Mouse (Mus musculus): Measurements from ENCODE around the gene Rbp1. TPM values are rescaled to one million over a fixed set of nuclear protein-coding genes. Genes with fewer than 3 reads are reported as not detected.

The Rbp1 gene
- total RNA-seq, 2 experiments from 2014 or later, result 0.21 to 1.8 TPM

DNA sequence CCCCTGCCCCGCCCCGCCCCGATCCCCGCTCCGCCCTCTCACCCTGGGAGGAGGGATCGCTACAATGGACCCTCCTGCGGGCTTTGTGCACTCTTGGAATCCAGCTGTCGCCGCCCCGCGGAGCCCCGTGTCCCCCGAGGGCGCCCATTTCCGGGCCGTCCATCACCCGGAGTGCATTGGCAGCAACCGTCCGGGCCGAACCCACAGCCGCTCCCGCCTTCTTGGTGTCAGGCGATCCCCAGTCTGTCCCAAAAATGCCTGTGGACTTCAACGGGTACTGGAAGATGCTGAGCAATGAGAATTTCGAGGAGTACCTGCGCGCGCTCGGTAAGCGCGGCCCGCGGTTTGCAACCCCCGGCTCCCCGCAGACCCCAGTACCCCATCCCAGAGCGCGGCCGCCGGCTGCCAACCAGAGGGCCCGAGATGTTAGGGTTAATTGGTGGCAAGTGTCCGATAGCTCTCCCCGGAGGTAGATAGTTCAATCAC, 2.0 kb downstream of the Rbp1 start:
- peak; percentile 44 for ATAC-seq (replicated peaks; ENCODE audit: poor library complexity)

DNA sequence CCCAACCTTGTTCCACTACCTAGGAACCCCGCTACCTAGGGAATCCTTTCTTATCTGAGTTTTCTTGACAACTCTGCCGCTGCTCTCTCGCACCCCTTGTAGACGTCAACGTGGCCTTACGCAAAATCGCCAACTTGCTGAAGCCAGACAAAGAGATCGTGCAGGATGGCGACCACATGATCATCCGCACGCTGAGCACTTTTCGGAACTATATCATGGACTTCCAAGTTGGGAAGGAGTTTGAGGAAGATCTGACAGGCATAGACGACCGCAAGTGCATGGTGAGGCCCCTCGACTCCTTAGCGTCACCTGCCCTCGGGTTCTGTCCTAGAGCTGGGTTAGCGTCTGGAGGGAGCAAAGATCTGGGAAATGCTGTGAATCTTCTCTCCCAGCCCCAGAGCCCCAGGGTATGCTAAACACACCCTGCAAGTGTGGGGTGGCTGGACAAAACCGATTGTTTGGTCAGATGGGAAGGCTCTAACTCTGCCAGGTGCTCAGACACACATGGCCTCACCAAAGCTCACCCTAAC, 2.7 kb downstream of the Rbp1 start:
- peak; percentile 24; the same call in 1 of the 2 replicates for ATAC-seq (replicated peaks; ENCODE audit: poor library complexity)

DNA sequence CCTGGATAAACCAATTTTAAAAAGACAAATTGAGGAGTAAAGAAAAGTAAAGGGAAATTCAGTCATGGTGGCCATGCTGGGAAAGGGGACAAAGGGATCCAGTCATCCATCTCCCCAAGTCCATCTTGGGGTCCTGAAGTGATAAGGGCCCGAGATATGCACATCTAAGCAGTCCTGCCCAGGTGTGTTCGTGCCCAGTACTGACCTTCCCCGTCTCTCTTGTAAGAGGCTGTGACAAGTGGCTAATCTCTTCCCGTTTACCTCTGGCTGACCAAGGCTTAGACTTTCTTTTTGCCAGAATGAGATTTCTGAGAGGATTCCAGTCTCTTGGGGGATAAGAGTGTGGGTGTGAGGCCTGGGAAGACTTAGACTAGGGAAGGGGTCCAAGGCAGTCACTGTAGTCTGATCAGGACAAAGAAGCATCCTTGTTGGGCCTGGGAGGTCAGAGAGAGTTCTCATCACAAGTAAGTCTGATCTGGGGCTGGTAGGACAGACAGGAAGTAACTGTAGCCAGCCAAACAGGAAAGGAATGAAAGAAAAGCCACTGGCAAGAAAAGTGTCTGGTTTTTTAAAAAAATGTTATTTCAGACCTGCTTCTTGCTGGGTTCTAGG, 5.3 kb downstream of the Rbp1 start:
- ATAC-seq (replicated peaks; ENCODE audit: poor library complexity), result no peak

DNA sequence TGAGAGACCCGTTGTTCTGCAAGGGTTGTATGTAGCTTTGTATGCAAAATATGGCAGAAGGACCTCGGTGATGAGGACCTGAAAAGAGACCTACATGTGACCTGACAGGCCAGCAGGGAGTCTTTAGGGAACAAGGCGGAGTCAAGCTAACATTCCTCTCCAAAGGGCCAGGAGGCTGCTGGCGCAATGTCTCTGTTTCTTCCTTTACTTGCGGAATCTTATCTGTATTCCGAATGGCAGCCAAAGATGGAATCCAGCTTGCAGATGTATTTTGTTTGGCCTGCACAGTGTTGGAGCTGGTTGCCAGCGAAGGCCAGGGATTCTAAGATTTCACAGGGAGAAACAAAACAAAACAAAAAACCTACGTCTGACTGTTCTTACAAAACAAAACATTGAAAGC, 6.0 kb downstream of the Rbp1 start:
- ATAC-seq (replicated peaks; ENCODE audit: poor library complexity), result no peak

DNA sequence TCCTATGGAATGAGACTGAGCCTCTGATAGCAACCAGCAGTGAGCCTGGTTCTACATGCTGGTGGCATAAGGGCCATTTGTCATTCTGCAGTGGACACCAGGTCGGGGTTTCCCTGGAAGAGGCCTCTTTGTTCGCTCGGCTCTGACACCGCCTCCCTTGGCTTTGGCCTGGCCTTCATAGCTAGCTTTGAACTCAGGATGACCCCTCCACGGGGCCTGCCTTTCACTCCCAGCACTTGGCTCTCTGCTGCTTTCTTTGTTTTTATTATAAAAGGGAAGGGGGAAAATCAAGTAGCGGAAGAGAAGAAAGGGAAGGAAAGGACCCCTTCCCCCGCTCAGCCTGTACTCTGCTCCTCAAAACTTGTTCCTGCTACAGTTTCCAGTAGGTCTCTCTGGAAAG, 7.0 kb downstream of the Rbp1 start:
- no peak for ATAC-seq (replicated peaks; ENCODE audit: poor library complexity)

DNA sequence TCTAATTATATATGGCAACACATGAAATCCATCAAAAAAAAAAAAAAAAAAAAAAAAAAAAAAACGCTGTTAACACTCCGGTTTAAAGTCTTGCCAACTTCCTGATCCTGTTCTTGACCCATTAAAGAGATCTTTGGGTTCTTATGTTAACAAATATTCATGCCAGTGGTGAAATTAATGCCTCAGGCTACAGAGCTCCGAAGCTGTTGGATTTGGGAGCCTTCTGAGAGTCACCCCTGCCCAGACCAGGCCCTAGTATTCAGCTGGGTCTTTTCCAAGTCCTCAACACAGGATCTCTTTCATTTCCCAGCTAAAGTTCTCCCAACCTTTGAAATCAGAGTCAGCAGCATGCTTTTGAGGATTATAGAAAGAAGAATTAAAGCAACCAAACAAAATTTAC, 7.8 kb downstream of the Rbp1 start:
- no peak for ATAC-seq (replicated peaks; ENCODE audit: poor library complexity)

DNA sequence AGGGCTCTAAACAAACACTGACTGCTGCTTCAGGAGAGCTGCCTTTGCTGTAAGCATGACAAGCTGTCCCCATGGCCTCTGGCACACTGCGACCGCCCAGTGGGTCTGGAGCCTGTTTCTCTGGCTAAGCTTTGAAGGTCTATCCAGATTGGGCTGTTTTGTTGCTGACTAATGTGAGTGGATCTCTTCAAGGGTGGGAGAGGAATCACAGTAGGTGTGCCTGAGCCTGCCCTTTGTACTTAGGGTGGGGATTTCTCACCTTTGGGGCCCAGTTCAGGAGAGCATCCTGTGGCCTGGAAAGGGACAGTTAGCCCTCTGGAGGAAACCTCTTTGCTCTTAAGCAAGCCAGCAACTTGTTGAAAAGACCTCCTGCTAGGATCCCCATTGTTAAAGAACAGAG, 10.3 kb downstream of the Rbp1 start:
- ATAC-seq (replicated peaks; ENCODE audit: poor library complexity), result no peak

DNA sequence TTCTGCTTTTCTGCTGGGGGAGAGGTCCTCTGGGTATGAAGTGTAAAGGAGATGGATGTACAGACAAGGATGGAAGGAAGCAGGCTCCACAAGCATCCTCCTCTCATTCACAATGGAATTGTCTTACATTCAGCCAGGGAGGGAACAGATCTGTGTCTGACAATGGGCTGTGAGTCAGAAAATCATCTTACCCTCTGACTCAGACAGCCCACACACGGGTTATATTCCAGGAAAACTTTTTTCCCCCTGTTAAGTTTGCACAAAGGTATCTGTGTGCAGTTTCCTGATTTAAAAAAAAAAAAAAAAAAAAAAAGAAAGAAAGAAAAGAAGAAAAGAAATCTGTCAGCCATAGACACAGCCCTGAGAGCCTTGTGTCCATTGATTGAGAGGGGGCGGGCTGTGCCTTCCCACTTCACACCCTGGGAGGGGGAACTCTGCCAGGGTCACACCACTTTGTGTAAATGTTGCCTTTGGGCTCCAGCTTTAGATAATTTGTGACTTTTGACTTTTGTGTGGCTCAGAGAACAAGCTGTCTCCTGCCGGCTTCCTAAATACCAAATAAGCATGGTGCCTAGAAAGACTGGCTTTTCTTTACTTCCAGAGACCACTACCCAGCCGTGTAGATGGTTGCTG, 11.3 kb downstream of the Rbp1 start:
- no peak for ATAC-seq (replicated peaks; ENCODE audit: poor library complexity)

DNA sequence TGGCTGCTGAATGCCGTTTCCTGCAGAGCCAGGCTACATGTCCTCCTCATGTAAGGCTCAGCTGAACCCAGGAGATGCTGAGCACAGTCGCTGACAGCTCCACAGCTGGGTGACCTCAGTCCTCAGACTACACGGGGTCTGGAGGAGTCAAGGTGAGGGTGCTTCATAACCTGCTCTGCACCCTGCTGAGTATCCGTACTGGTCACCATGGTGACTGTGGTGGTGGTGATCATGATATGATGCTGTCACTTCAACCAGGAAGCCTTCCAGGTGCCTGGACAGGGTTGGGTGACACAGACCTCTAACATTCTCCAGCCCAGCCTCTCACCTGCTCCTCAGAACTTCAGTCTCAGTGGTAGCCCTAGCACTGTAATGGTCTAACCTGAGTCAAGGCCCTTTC, 15.1 kb downstream of the Rbp1 start:
- ATAC-seq (replicated peaks; ENCODE audit: poor library complexity), result no peak

DNA sequence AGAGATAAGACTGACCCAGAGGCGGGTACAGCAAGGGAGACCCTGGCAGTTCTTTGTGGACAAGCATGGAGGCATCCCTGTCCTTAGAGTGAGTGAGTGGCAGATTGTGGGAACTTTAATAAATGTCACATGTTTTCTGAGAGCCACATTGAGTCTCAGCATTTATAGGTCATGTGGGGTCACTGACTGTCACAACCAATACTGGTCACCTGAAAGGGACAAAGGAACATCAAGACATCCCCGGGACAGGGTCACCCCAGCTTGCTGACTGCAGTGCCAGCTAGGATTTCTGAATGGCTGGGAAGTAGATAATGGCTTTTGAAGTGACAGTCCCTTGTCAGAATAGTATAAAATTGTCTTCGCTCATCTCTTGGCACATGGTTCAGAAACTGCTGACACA, 16.3 kb downstream of the Rbp1 start:
- ATAC-seq (replicated peaks; ENCODE audit: poor library complexity), result no peak

DNA sequence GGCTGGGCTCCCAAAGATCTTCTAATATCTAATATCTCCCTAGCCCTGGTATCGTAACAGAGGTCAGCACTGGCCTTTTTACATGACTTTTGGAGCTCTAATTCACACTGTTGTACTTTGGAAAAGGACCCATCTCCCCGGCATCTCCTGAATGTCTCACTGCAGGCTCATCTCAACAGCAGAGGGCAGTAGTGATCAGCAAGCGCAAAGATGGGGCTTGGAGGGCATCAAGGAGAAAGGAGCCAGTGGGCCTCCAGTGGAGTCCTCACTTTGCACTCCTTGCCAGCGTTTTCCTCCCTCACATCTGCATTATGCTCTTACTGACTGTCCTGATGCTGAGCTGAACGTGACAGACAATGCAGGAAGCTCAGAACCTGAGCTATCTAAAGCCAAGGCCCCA, 19.9 kb downstream of the Rbp1 start:
- peak; percentile 83 for ATAC-seq (replicated peaks; ENCODE audit: poor library complexity)

DNA sequence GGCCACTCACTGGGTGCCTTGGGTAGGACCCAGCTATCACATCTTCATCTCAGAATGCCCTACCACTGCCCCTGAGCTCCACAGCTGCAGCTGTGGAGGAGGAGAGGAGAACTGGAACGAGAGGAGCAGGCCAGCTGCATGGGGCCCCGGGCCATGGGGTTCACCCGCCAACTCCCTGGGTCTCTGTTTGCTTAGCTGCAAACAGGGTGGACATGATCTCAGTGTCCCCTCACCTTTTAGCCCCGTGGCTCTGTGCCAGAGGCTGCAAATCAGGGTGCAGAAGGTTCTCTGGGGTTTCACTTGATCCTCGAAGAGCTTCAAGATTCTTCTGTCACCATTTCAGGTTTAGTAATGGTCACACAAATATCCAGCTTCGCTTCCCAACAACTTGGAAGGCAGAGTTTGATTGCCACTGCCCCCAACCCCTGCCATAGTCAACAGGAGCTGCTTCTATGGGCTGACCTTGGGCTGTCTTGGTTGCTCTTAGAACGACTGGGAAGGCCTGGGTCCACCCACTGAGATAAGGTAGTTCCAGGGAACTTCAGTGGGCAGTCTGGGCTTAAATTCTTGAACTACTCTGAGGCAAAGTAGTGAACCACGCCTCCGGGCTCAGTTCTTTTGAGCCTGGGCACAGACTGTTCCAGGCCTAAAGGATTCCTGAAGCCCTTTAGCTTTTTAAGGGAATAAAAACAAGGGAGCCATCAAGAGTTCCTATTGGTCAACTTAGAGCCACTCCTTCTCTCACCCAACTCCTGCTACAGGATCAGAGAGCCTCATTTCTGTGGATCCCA, 22.8 kb downstream of the Rbp1 start:
- ATAC-seq (replicated peaks; ENCODE audit: poor library complexity), result no peak

DNA sequence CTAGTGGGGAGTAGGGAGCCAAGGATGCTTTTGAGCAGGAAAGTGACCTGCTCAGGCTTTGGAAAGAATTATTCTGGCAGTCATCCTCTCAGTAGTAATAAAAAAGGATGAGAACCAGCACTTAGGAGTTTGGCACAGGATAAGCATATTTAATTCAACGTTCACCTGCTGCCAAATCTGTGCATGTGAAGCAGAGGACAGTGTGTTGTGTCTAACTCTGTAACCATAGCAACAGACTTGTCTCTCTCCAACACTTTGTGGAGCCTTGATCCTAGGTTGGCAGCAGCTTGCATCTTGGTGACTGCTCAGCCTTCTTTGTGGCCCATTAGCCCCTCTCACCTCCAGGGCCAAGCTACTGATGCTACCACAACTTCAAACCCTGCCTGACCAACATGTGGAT, 28.2 kb downstream of the Rbp1 start:
- ATAC-seq (replicated peaks; ENCODE audit: poor library complexity), result no peak

DNA sequence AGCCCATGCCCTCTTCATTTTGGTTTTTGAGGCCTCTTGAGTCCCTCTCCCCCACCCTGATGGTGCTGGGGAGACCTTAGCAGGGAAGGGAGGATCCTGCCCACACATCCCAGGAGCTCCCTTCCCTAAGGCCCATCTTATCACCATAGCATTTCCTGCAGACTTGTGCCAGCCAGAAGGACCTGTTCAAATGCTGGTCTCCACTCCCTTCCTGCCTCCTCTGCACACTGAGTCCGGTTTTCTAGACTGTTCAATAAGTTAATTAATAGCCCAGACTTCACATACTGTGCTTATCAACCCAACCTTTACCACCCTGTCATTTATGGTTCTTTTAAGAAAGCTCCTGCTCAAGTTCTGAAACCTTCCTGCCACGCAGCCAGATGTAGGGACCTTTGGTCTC, 43.9 kb downstream of the Rbp1 start:
- ATAC-seq (replicated peaks; ENCODE audit: poor library complexity), result no peak

DNA sequence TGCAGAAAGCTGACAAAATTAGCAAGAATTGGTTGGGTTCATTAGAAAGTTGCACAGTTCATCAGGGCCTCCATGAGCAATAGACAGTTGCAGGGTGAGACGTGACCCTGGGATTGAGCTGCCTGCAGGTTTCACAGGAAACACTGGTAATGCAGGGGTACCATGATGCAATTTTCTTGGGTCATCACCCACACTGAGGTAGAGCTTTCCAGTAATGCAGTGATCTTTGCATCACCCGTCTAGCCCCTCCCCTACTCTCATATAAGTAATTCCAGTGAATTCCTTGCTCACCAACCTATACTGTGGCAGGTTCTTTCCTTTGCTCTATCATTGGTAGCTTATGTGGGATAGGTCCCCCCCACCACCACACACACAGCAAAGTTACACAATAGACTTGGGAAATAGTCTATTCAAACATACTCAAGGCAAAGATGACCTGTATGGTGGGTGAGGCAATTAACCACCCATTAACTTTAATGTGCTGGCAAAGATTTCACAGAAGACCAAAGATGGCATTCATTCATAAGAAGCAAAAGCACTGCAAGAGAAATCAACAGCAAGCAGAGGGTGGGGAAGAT, 57.5 kb downstream of the Rbp1 start:
- ATAC-seq (replicated peaks; ENCODE audit: poor library complexity), result peak; percentile 94

DNA sequence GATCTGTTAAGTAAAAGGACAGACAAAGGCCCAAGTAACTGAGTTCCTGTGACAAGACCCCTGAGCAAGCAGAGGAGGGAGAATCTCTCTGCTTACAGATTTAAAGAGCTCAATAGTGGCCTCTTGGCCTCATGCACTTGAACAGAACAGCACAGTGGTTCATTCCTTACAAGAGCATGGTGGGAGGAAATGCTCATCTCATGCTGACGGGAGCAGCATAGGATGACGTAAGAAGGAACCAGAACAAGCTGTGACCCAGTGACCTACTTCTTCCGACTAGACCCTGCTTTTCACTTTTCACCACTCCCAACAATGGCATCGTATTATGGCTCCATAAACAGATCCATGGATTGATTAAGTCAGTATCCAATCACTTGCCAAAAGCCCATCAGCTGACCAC, 59.5 kb downstream of the Rbp1 start:
- no peak for ATAC-seq (replicated peaks; ENCODE audit: poor library complexity)

DNA sequence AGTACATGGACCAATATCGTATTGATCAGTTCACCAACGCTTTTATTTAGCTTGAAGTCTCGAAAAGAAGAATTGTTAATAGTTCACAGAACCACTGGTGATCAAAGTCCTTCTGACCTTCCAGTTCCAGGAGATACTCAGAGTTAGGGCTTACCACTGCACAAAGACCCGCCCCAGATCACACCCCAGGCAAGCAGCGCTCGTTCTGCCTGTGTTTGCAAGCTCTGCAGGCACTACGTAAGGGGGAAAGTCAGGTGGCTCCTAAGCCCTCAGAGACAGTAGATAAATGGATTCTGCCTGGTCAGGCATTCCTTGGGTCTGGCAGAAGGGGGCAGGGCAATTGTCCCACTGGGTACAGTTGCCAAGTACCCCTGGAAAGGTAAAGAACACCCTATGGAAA, 62.3 kb downstream of the Rbp1 start:
- ATAC-seq (replicated peaks; ENCODE audit: poor library complexity), result no peak

DNA sequence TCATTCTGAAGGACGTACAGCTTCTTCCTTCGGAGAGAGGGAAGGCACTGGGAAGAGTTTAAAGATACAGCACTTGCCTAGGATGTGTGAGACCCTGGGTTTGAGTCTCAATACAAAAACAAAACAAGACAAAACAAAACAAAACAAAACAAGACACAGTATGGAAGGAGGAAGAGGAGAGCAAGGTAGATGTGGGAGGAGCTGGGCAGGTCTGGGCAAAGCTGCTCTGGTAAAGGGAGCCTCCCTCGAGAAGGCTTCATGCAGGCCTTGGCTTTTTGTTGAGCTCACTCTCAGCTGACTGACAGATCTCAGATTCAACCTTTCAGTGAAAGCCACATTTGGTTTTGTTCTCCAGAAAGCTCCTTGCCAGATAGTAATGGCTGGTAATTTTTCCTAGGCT, 63.1 kb downstream of the Rbp1 start, which contains the start of gene Rbp2:
Rbp2 (plus strand) TSS at position 301 of the 400 bp plus-strand sequence.
- ATAC-seq (replicated peaks; ENCODE audit: poor library complexity), result no peak

DNA sequence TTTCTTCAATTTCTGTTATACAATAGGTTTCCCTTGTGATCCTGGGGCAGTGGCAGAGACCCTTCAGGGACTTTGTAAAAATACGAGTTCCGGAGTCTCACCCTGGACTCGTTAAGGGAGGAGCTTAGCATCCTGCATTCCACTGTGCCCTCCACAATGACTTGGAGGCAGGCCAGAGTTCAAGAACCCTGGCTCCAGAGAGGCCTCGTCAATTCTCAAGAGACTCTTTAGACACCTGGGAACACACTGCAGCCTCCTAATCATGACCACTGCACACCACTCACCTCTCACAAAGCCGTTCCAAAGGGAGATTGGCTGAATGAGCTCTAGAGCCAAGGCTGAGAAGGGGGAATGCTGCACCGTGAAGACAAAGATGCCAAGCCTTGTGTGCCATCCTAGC, 64.5 kb downstream of the Rbp1 start:
- no peak for ATAC-seq (replicated peaks; ENCODE audit: poor library complexity)

DNA sequence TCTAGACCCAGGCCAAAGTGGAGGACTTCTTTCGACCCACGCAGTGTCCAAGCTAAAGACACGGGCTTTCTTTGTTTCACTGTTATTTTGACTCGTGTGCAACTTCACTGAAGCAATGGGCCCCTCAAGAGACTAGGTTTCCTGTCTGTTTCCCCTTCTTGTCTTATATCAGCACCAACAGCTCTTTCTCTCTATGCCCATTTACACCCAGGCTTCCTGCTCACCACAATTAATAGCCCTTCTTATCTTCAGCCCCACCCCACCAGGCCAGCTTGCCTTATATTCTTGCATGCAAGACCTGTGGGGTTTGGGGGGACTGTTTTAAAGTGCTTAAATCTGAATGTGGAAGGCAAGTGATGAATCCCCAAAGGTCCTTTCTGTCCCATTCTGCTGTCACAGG, 66.8 kb downstream of the Rbp1 start:
- ATAC-seq (replicated peaks; ENCODE audit: poor library complexity), result peak; percentile 93

DNA sequence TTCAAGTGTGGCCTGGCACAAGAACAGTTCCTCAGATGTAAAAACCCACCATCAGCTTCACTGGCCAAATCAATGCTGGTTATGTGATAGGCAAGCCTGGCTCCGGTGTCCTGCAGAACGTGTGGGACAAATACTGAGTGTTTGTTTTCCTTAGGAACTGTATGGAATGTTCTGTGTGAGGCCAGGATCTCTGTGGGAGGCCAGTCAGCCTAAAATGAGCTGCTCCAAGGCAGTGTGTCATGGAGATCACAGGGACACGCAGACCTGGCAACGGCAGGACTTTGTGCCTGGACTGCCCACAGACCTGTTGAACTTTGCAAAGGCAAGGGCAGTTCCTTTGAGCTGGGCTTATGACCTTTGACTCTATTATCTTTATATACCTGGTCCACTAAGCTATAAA, 67.4 kb downstream of the Rbp1 start:
- no peak for ATAC-seq (replicated peaks; ENCODE audit: poor library complexity)
